Mouse (Mus musculus): ENCODE measurements at regions not wholly inside any gene's neighbourhood (a gene's known extent, or its start where the extent isn't known, plus 50 kb on each side); places are given as distances from the start of the nearest gene placed in this dataset.
"Not testable (repeated sequence)": the region's sequence is repeated elsewhere in the genome, so short reads cannot be mapped to it uniquely, and the experiment has no call there.

DNA sequence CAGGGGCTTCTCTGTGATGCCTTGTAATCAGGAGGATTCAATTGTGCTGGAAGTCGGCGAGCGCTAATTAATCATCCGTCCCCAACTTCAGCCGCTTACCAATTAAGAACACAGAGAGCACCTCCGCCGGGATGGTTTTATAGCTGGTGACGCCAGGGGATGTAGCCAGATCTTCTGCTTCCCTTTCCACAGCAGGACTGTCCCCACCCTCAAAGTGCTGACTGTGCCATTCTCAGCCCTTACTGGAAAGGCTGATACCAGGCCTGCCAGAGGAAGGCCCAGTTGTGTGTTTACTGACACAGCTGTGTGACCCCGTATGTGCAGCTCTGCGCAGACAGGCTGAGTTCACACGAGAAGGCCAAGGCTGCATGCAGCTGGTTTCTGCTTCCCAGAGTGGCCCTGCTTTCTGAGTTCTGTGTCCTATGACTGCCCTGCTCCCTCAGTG, 59.9 kb upstream of the Bend4 start:
- DNase-seq (ENCODE audit: low spot score) = no peak

DNA sequence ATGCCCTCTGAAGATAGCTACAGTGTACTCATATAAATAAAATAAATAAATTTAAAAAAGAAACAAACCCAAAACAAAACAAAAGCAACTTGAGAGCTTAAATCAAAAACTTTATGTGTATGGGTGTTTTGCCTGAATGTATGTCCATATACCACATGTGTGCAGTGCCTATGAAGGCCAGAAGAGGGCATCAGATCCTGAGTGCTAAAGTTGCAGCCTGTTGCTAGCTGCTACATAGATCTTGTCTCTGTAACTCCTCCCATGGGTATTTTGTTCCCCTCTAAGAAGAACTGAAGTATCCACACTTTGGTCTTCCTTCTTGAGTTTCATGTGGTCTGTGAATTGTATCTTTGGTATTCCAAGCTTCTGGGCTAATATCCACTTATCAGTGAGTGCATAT, 62.6 kb upstream of the Bend4 start:
- not testable (repeated sequence) for DNase-seq (ENCODE audit: low spot score)

DNA sequence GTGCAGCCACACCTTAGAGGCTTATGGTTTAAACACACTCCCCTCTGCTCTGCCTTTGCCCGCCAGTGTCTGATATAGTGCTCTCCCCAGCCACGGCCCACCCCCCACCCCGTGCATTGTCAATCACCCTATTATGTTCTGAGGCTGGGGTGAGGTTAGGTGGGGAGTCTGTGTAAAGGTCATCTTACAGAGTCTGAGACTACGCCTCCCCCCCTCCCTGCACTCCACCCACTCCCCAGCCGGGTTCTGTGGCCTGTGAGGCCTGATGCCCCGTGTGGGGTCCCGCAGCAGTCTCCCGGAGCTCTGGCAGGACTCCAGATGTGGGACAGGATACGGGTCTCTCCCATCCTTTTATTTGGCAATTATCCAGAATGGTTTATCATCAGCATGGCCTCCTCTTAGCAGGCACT, 64.8 kb upstream of the Bend4 start:
- no peak for DNase-seq (ENCODE audit: low spot score)

DNA sequence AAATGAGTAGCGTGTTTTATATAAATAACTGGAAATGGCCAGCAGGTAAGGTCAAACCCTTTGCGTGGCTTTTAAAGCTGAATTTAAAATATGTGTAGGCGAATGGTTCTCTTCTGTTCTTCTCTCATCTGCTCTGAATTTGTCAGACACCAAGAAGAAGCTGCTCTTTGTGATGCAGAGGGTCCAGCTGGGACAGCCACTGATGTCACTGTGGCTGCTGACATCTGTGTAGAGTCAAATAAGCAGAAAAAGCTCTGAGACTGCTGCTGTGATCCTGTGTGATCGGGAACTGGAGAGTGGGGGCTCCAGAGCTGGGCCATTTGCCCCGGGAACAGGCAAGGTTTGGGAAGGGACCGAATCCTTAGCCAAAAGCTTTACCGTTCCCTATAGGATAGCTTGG, 68.6 kb upstream of the Bend4 start:
- peak; percentile 2 for DNase-seq (ENCODE audit: low spot score)

DNA sequence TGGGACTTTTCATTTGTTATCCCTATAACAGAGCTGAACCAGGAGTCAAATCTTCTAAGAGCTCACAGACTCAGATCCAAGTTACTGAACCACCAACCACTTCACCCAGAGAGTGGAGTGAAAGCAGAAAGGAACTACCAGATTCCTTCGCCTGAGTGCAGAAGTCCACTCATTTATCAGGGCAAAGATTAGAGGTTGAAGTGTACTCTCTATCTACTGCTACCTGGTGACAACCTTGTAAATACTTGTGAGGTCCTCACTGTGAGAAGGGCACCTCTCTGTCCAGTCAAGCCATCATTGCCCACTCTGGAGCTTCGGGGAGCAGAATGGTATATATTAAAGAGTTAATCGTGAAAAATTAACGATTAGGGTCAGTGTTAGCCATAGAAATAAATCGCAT, 87.4 kb upstream of the Shisa3 start:
- DNase-seq (ENCODE audit: low spot score) = no peak

DNA sequence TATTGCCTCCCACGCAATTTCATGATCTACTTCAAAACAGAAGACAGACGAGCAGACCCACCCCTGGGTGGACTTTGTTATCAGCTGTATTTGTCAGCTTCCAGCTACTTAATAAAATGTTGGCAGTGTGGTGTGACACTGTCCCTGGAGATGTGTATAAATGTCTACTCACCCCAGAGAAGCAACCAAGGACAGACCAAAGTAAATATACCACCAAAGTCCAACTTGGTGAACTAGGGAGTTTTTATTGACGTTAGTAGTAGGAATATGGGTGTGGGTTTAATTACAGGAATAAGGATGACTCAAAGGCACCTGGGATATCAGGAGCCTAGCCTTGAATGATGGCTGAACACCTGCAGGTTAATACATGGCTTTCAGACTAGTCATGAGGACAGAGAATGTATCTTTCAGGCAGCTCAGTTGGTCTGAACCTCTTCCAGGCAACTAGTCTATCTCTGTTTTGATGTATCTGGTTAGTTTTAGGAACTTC, 86.2 kb upstream of the Shisa3 start:
- no peak for DNase-seq (ENCODE audit: low spot score)

DNA sequence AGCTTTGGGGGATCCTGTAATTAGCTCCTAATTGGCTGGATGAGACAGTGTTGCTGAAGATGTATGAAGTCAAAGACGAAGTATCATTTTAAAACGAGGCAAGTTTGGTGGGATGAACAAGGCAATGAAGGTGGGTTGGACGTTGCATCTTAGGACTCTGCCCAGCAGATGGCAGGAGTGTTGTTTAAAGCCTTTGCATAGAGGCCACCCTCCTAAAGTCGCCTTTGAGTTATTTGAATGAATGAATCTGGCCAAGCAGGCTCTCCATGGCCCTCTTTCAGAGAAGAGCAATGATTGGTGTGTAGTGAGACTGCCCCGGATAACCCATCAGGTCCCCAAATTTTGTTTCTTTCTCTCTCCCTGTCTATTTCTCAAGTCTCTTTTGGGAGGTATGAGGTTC, 77.5 kb upstream of the Shisa3 start:
- DNase-seq (ENCODE audit: low spot score) = no peak

DNA sequence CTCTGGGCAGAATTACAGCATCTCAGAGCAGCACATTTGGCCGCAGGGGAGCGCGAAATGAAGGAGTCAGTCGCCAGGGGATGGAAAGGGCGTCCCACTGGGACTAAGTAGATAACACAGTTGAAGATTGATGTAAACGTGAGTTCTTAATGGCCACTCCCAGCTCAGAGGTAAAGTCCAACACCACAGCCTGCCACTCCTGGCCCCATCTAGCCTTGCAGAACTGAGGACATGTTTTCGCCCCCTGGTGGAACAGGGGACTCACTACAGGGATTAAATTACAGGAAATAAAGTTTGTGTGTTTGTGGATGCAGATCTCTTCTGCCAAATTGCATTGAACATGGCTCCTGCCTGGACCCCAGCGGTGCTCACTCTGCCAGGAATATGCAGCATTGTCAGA, 76.7 kb upstream of the Shisa3 start:
- DNase-seq (ENCODE audit: low spot score) = no peak

DNA sequence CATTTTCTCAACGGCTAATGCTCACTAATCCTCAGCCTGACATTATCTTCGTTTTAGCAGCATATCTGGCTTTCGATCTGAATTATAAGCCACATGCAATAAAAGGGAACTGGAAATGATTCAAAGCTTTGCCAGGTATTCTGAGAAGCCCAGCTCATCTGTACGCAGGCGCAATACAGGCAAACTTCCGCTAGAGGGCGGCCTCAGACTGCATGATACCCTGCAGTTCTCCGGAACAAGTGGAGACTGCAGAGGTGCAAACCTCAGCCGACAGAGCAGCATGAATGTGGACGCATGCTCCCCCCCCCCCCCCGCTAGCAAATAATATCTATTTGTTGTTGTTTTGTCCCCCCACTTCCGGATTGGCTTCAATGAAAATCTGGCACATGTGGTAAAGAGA, 75.3 kb upstream of the Shisa3 start:
- DNase-seq (ENCODE audit: low spot score) = peak; percentile 53

DNA sequence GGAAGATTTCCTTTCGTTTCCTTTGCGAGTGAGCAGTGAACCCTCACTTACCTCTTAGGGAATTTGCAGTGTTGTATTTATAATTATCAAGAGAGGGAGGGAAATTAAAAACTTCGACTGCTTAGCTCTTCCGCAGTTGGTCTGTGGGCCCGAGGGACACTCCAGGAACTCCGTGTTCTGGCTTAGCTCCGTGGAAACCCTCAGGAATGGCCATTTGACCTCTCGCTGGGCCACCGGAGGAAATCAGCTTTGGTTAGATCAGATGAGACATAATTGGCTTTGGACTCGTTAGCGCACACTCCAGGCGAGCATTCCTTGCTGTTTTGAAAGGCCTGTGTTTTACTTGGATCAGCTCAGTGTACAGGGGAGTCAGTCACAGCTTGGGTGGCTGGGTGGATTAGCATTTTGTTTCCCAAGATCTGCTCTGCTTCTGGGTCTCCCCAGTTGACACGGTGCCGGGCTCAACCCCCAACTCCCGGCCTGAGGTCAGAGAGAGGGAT, 74.9 kb upstream of the Shisa3 start:
- no peak for DNase-seq (ENCODE audit: low spot score)

DNA sequence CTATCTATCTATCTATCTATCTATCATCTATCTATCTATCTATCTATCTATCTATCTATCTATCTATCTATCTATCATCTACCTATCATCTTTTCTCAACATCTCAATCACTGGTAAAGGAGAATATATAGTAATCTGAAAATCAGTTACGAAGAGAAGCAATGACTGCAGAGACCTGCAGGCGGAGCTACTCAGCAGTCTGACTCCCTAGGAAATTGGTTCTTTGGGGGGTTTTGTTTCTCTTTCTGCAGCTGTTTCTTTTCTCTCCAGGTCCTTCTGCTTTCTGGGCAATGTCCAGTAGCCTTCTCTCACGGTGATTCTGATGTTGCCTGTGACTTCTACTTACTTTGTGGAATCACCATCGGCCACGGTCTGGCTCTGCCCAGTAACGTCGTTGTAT, 73.6 kb upstream of the Shisa3 start:
- no peak for DNase-seq (ENCODE audit: low spot score)

DNA sequence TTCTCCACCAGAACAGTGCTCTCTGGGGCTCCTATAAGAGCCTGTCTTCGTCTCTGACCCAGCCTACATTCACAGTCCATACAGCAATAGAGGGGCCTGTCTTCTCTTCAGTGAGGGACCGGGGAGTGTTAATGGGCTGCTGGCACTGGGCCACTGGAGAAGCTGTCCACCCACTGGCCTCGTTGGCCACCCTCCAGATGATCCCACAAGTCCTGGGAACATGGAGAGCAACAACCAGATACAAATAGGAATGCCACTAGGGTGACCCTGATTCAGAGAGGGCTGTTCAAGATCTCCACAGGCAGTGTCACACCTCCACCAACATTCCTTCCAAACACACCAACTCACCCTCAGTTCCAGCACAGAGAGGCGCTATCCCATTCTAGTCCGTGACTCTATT, 69.7 kb upstream of the Shisa3 start:
- DNase-seq (ENCODE audit: low spot score) = no peak

DNA sequence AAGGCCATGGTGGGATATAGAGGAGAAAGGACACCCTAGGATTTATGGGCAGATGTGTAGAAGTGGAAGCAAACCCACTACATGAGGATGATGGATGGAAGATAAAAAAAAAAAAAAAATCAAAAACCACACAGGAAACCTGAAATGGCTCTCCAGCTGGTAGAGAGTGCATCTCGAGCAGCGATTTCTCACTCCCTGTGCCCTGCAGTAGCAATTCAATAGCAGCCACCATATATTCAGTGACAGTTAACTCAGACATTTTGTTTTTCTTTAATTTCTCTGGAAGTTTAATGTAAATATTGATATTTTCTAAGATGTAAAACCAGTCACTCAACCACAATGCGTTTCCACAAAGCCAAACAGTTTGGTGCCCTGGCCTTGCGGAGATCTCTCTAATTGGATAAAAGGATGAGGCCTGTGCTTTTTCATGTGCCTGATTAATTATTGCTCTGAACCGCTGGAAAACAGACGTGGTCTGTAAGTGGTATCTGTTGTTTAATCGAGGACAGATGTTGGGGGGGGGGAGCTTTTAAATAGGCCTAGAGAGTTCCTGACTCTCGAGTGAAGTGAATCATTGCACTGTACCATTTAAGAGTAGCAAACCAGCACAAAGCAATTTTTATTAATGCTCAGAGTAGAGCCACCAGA, 68.0 kb upstream of the Shisa3 start:
- no peak for DNase-seq (ENCODE audit: low spot score)

DNA sequence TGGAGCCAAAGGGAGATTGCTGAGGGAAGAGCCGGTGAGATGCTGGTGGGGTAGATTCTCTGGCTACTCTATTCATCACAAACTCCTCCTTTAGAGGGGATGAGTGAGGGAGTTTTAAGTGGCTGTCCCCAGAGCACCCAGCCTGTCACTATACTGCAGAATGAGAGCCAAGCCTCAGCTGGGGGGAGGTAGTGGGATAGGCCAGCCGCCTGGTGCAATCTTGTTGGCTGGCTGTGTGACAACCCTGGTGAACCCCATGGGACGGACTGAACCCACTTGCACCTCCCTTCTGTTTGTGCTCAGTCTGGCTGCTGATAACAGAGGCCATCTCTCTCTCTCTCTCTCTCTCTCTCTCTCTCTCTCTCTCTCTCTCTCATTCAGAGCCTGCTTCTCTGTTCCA, 65.8 kb upstream of the Shisa3 start:
- DNase-seq (ENCODE audit: low spot score) = no peak

DNA sequence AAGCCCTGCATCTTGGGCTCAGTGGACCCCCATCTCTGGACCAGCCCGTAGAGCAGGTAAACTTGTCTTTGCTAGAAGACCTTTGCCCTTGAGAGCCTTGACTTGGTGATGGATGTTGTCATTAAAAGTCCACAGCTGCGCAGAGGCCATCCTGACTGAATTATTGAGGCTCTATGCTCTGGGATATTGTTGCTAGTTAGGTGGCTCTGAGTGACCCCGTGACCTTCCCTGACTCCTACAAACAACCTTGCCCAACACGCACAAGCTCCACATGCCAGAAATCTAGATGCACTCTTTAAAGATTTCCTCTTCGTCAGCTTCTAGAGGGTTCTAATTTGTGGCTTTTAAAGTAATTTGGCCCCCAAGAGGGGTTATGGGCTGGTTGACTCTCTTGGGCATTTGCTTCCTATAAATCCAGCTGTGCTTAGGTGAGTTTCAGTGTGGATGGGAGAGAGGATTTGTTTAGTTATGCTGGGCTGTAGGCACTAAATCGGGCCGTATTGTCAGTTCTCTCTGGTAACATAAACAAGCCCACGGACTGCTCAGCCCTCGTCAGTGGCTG, 63.6 kb upstream of the Shisa3 start:
- no peak for DNase-seq (ENCODE audit: low spot score)

DNA sequence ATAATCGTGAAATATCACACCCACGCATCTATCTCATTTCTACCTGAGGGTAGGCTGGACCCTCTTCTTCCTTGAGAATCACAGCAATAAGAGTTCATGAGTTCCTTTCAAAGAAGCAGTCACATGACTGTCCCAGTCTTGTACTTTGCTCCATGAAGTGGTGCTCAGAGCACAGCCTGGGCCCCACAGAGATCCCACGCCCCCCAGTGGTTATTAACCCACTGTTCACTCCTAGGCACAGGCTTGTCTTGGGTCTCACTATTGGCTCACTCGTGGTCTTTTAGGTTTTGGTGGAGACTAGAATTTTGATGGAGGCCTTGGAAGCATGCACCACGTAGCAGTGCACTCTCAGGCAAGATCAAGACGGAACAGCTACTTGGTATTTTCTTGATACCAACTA, 57.4 kb upstream of the Shisa3 start:
- no peak for DNase-seq (ENCODE audit: low spot score)

DNA sequence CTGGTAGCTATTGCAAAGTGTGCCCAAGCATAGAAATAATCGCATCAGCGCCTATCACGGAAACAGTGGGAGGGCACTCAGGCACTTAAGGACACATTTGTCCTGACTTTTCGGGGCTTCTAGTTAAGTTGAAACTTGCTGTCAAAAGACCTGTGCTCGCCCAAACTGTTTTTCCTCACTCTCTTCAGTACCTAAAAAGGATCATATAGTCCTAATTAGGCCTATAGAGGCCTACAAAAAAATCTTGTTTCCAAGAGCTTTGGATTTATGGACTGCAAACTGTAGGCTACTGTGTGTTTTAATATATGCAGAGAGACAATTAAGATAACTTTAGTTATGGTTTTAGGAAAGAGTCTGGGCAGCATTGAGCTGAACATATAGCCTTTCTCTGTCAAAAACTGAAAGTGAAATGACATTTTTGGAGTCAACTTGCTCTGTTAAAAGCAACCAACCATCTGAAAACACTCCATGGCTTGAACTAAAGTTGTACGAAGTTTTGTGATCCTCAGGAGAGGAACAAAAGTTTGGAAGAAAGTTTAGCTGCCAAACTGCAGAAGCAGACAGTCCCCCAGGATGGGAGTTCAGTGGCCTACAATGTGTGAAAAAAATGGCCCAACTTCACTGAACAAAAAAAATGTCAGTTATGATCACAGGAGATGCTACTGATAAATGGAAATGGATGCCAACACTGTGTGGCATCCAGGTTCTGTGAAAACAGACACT, 55.9 kb upstream of the Shisa3 start:
- DNase-seq (ENCODE audit: low spot score) = no peak

DNA sequence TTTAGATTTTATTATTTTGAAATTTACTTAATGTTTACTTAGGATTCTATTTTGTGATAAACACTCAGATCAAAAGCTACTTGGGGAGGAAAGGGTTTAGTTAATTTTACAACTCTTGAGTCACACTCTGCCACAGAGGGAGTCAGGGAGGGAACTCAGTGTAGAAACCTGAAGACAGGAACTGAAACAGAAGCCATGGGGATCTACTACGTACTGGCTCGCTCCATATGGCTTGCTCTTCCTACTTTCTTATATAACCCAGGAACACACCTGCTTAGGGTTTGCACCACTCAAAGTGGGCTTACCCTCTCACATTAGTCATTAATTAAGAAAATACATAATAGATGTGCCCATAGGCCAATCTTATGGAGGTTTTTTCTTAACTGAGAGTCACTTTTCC, 54.8 kb upstream of the Shisa3 start:
- DNase-seq (ENCODE audit: low spot score) = no peak
